Mouse (Mus musculus) limb, embryonic 13.5 days (tissue): ENCODE measurements around the gene BC005624. TPM values are rescaled to one million over a fixed set of nuclear protein-coding genes. Genes with fewer than 3 reads are reported as not detected.
"Not testable (repeated sequence)": the region's sequence is repeated elsewhere in the genome, so short reads cannot be mapped to it uniquely, and the experiment has no call there.

ENCODE experiments used
- ATAC-seq: fragments of 200-750 bp; cut with Nextera tagmentation; 2 replicates; pipeline ENCODE4 v1.8.0; 2017; ENCODE audit warnings: low read depth, moderate number of reproducible peaks, moderate TSS enrichment; ENCODE audit not compliant: low FRiP score
- H3K27ac ChIP-seq: fragments of 300-500 bp; sonication (generic); 2 replicates; pipeline ENCODE4 v1.5.1; 2015; ENCODE audit warnings: inconsistent platforms, mild to moderate bottlenecking, moderate library complexity
- H3K27me3 ChIP-seq: fragments of 300-500 bp; sonication (generic); 2 replicates; pipeline ENCODE4 v1.6.1; 2015; ENCODE audit warnings: mild to moderate bottlenecking, inconsistent platforms
- H3K36me3 ChIP-seq: fragments of 300-500 bp; sonication (generic); 2 replicates; pipeline ENCODE4 v1.6.1; 2015; ENCODE audit warnings: inconsistent platforms, mild to moderate bottlenecking, moderate library complexity
- H3K4me1 ChIP-seq: fragments of 300-500 bp; sonication (generic); 2 replicates; pipeline ENCODE4 v1.6.1; 2015; ENCODE audit warnings: inconsistent platforms
- H3K4me2 ChIP-seq: fragments of 300-500 bp; sonication (generic); replicated peaks from 2 replicates; pipeline ENCODE4 v1.6.1; 2015; ENCODE audit warnings: inconsistent platforms, mild to moderate bottlenecking, moderate library complexity
- H3K4me3 ChIP-seq: fragments of 300-500 bp; sonication (generic); 2 replicates; pipeline ENCODE4 v1.5.1; 2015; ENCODE audit warnings: moderate library complexity, mild to moderate bottlenecking, inconsistent platforms
- H3K9ac ChIP-seq: fragments of 300-500 bp; sonication (generic); 2 replicates; pipeline ENCODE4 v1.6.1; 2015; ENCODE audit warnings: mild to moderate bottlenecking, inconsistent platforms
- H3K9me3 ChIP-seq: fragments of 300-500 bp; sonication (generic); 2 replicates; pipeline ENCODE4 v1.6.1; 2016; ENCODE audit warnings: inconsistent platforms
- WGBS: fragments of 180-500 bp; shearing (Covaris S2); methylation state at CpG from one replicate; pipeline ENCODE4 v1.1.7; 2015; 5-methylcytosine and 5-hydroxymethylcytosine counted together
- polyA plus RNA-seq: library from polyadenylated mRNA; unstranded; fragments of >200 nt; fragmentation: Nextera tagmentation; extraction: Ambion mirVana; gene quantifications from 2 replicates; pipeline ENCODE4 v1.2.1, GENCODE M21; 2015

Gene BC005624
- polyA plus RNA-seq, 1 experiment from 2014 or later, result 59.9 TPM

GRCm38 (mm10) chr2:30937731-30938130, 44.3 kb downstream of the BC005624 start:
- no peaks in the 10 kb centered on the region for H3K4me1 ChIP-seq
- 87% methylated on average over 8 of the region's 8 CpGs for WGBS

DNA sequence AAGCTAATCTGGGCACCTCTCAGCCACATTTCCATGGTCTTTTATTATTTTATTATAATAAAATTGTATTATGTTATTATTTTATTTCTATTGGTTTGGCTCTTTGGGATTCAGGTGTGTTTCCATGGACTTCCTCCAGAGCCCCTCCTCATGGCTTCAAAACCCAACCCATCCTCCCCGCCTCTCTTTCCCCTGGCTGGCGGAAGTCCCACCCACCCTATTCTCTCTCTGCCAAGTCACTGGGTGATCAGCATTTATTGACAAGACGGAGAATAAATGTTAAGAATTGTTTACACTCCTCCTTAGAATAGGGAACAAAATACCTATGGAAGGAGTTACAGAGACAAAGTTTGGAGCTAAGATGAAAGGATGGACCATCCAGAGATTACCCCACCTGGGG, 45.2 kb downstream of the BC005624 start:
- ATAC-seq, result no peak
- Histone ChIP-seq H3K27me3 (no peaks in the 10 kb centered on the region), H3K4me3 (no peak overlapping the region), H3K9ac (no peak overlapping the region), H3K9me3 (no peaks in the 10 kb centered on the region), H3K4me1 (no peaks in the 10 kb centered on the region), H3K4me2 (no peak overlapping the region), H3K36me3 (no peaks in the 10 kb centered on the region), H3K27ac (no peak overlapping the region)
- WGBS, result 85% methylated on average over 3 of the region's 3 CpGs

More at GRCm38 (mm10) chr2:30937731-30938130, 44.3 kb downstream of the BC005624 start:
- no peak for ATAC-seq
- Histone ChIP-seq H3K27ac (no peak overlapping the region), H3K9ac (no peak overlapping the region), H3K4me2 (no peak overlapping the region), H3K27me3 (no peaks in the 10 kb centered on the region), H3K9me3 (no peaks in the 10 kb centered on the region), H3K4me3 (no peak overlapping the region), H3K36me3 (no peaks in the 10 kb centered on the region)

GRCm38 (mm10) chr2:30933917-30934450, 48.0 kb downstream of the BC005624 start:
- H3K4me2 ChIP-seq, result no peak overlapping the region
- peaks cover 10% of the 10 kb centered on the region for H3K4me1 ChIP-seq
- H3K9me3 ChIP-seq, result no peaks in the 10 kb centered on the region
- no peak overlapping the region for H3K4me3 ChIP-seq
- no peaks in the 10 kb centered on the region for H3K36me3 ChIP-seq
- no peak overlapping the region for H3K27ac ChIP-seq
- 21% methylated on average over 7 of the region's 7 CpGs for WGBS
- ATAC-seq, result no peak
- H3K27me3 ChIP-seq, result no peaks in the 10 kb centered on the region
- H3K9ac ChIP-seq, result no peak overlapping the region

DNA sequence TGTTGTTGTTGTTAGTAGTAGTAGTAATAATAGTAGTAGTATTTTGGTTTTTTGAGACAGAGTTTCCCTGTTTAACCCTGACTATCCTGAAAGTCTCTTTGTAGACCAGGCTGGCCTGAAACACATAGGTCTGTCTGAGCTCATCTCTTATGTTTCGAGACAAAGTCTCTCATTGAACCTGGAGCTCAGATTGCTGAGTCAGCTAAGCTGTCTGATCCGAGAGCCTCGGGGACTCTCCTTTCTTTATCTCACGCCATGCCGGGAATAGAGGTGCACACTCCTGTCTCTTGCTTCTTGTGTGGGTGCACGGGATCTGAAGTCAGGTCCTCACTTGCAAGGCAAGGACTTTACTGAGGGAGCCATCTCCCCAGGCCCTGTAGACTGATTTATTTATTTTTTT, 49.0 kb downstream of the BC005624 start:
- Histone ChIP-seq H3K4me3 (no peak overlapping the region), H3K27me3 (no peaks in the 10 kb centered on the region), H3K27ac (no peak overlapping the region), H3K9me3 (no peaks in the 10 kb centered on the region), H3K4me1 (peaks cover 17% of the 10 kb centered on the region), H3K36me3 (no peaks in the 10 kb centered on the region), H3K9ac (no peak overlapping the region), H3K4me2 (no peak overlapping the region)
- ATAC-seq, result no peak
- WGBS, result 77% methylated on average over 6 of the region's 6 CpGs

GRCm38 (mm10) chr2:30931922-30932321, 50.1 kb downstream of the BC005624 start:
- Histone ChIP-seq H3K27me3 (no peaks in the 10 kb centered on the region), H3K9me3 (no peaks in the 10 kb centered on the region), H3K4me1 (peaks cover 27% of the 10 kb centered on the region), H3K36me3 (no peaks in the 10 kb centered on the region), H3K4me2 (no peak overlapping the region), H3K4me3 (no peak overlapping the region), H3K27ac (no peak overlapping the region), H3K9ac (no peak overlapping the region)
- no peak for ATAC-seq
- 81% methylated on average over 3 of the region's 3 CpGs for WGBS

DNA sequence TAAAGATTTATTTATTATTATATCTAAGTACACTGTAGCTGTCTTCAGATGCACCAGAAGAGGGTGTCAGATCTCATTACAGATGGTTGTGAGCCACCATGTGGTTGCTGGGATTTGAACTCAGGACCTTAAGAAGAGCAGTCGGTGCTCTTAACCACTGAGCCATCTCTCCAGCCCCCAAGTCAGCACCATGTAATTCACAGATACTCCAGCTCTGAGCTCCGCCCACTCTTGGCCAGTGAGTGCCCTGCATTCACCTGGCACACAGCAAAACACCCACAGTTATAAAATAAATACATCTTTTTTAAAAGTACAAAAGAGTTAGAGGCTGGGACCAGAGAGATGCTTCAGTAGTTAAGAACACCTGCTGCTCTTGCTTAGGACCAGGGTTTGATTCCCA, 51.2 kb downstream of the BC005624 start:
- not testable (repeated sequence) for H3K9me3 ChIP-seq, H3K27me3 ChIP-seq, H3K36me3 ChIP-seq, H3K4me3 ChIP-seq, H3K9ac ChIP-seq, ATAC-seq, H3K27ac ChIP-seq, H3K4me2 ChIP-seq
- H3K4me1 ChIP-seq, result peaks cover 27% of the 10 kb centered on the region
- 87% methylated on average over 2 of the region's 2 CpGs for WGBS

DNA sequence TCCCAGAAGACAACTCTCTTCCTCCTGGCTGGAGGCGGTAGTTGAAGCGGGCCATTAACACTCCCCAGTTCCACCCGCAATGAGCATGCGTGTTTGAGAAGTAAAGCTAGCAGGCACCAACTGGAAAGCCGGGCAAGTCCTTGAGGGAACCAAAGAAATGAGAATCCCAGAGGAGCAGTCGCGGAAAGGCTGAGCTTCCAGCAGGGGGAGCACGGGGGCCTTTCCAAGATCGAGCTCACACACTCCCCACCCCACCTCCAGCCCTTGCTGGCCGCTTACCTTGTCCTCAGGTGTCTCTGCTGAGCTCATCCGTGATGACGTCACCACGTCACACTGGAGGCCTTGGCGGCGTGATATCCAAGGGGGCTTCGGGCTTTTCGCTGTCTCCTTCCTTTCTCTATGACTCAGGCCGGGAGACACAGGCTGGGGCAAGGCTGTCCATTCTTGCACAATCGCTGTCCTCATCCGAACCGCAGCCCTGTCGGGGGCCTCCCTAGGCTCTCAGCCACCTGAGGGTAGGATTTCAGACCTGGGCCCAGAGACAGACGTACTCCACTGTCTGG, 52.4 kb downstream of the BC005624 start, which contains the start of gene Ptges:
Gene Ptges (minus strand): TSS at position 381 of the 563 bp plus-strand sequence.
- Histone ChIP-seq H3K36me3 (no peaks in the 10 kb centered on the region), H3K9ac (peak within 1 kb of the TSS; percentile 59), H3K4me2 (peak within 1 kb of the TSS; percentile 65), H3K4me3 (peak within 1 kb of the TSS; percentile 30), H3K27ac (no peak within 1 kb of the TSS), H3K4me1 (peaks cover 27% of the 10 kb centered on the region), H3K27me3 (no peaks in the 10 kb centered on the region), H3K9me3 (no peaks in the 10 kb centered on the region)
- 5% methylated on average over 23 of the region's 23 CpGs for WGBS
- ATAC-seq, result no peak

DNA sequence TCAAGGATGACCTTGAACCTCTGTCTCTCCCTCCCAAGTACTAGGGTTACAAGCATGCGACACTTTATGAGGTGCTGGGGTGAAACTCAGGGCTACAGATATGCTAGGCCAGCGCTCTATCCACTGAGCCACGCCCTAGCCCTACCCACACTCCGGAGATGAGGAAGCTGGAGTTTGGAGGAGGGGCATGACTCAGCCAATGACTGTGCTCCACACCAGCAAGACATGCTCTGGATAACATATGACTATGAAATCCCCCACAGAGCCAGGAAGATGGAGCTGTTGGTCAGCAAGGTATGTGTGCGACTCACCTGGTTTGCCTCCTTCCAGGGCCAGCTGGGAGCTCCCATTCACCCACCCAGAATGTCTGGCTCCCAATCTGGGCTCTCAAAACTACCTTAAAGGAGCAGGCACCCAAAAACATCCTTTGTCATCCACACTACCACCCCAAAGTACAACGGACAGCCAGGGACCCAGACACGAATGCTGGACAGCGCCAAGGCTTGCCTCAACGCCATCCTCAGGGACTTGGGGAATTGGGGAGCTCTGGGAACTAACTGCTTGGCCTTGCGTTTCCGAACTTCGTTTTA, 53.0 kb downstream of the BC005624 start:
- no peak overlapping the region for H3K27ac ChIP-seq
- peaks cover 27% of the 10 kb centered on the region for H3K4me1 ChIP-seq
- no peak overlapping the region for H3K9ac ChIP-seq
- 27% methylated on average over 12 of the region's 12 CpGs for WGBS
- H3K27me3 ChIP-seq, result no peaks in the 10 kb centered on the region
- H3K36me3 ChIP-seq, result no peaks in the 10 kb centered on the region
- no peaks in the 10 kb centered on the region for H3K9me3 ChIP-seq
- no peak for ATAC-seq
- H3K4me2 ChIP-seq, result peak overlapping the region; percentile 65
- peak overlapping the region; percentile 30 for H3K4me3 ChIP-seq

- WGBS, result 21% methylated on average over 14 of the region's 14 CpGs
- no peak overlapping the region for H3K27ac ChIP-seq
- H3K27me3 ChIP-seq, result no peaks in the 10 kb centered on the region
- peak; percentile 77 for ATAC-seq
- peaks cover 27% of the 10 kb centered on the region for H3K4me1 ChIP-seq
- no peak overlapping the region for H3K4me2 ChIP-seq
- no peak overlapping the region for H3K9ac ChIP-seq
- no peaks in the 10 kb centered on the region for H3K36me3 ChIP-seq
- no peak overlapping the region for H3K4me3 ChIP-seq
- H3K9me3 ChIP-seq, result no peaks in the 10 kb centered on the region
These were observed 54.0 kb downstream of the BC005624 start for GRCm38 (mm10) chr2:30927844-30928628.

- no peak overlapping the region for H3K4me3 ChIP-seq
- H3K27me3 ChIP-seq, result no peaks in the 10 kb centered on the region
- ATAC-seq, result no peak
- peak overlapping the region; percentile 13; the same call in 1 of the 2 replicates for H3K9ac ChIP-seq
- H3K4me2 ChIP-seq, result no peak overlapping the region
- no peaks in the 10 kb centered on the region for H3K9me3 ChIP-seq
- H3K36me3 ChIP-seq, result no peaks in the 10 kb centered on the region
- peaks cover 27% of the 10 kb centered on the region for H3K4me1 ChIP-seq
- WGBS, result 59% methylated on average over 9 of the region's 9 CpGs
- H3K27ac ChIP-seq, result peak overlapping the region; percentile 10; the same call in 1 of the 2 replicates
These were observed 54.7 kb downstream of the BC005624 start for GRCm38 (mm10) chr2:30927151-30927781.

DNA sequence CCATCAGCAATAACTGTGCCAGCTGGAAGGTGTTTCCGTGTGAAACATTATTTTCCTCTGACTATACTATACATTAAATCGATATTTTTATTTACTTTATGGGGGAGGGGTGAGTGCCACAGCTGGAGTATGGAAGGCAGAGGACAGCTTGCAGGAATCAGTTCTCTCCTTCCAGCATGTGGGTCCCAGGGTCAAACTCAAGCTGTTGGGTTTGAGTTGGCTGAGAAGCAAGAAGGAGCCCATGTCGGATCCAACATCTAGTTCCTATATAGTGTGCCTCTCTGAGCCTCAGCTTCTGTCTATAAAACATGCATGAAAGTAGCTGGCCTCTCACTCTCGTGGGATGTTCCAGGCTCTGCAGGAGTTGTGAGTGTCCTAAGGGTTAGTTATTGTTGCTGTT, 55.6 kb downstream of the BC005624 start:
- Histone ChIP-seq H3K4me1 (peaks cover 27% of the 10 kb centered on the region), H3K36me3 (no peaks in the 10 kb centered on the region), H3K27me3 (no peaks in the 10 kb centered on the region), H3K4me2 (no peak overlapping the region), H3K9ac (no peak overlapping the region), H3K9me3 (no peaks in the 10 kb centered on the region), H3K27ac (no peak overlapping the region), H3K4me3 (no peak overlapping the region)
- ATAC-seq, result no peak
- 81% methylated on average over 4 of the region's 4 CpGs for WGBS

- peaks cover 27% of the 10 kb centered on the region for H3K4me1 ChIP-seq
- H3K9ac ChIP-seq, result 0 out of 2 replicates have a peak overlapping the region, but pooled peaks have one; percentile 5
- no peaks in the 10 kb centered on the region for H3K27me3 ChIP-seq
- H3K27ac ChIP-seq, result no peak overlapping the region
- H3K9me3 ChIP-seq, result no peaks in the 10 kb centered on the region
- 80% methylated on average over 4 of the region's 4 CpGs for WGBS
- no peak overlapping the region for H3K4me3 ChIP-seq
- H3K36me3 ChIP-seq, result no peaks in the 10 kb centered on the region
- H3K4me2 ChIP-seq, result no peak overlapping the region
- no peak for ATAC-seq
These were observed 56.8 kb downstream of the BC005624 start for GRCm38 (mm10) chr2:30925181-30925580.
